Mouse (Mus musculus): ENCODE data around the gene Fam126b. TPM values are rescaled to one million over a fixed set of nuclear protein-coding genes. Genes with fewer than 3 reads are reported as not detected.
"Not testable (repeated sequence)": the region's sequence is repeated elsewhere in the genome, so short reads cannot be mapped to it uniquely, and the experiment has no call there.

Gene Fam126b
- 10 to 100 TPM in 1 of 2 experiments, 1 to 10 TPM in 1; 10.0 to 10.4 TPM for total RNA-seq (2021)
- long read RNA-seq, experiment 1, partial matches to known transcripts, result 0 of 1 reads
- long read RNA-seq, experiment 1, other reads (novel, unspliced or antisense), result 1 of 1 reads
- long read RNA-seq, experiment 2, full-length matches to known transcripts, result 2 of 3 reads
- long read RNA-seq, experiment 2, partial matches to known transcripts, result 0 of 3 reads
- long read RNA-seq, experiment 2, other reads (novel, unspliced or antisense), result 1 of 3 reads

DNA sequence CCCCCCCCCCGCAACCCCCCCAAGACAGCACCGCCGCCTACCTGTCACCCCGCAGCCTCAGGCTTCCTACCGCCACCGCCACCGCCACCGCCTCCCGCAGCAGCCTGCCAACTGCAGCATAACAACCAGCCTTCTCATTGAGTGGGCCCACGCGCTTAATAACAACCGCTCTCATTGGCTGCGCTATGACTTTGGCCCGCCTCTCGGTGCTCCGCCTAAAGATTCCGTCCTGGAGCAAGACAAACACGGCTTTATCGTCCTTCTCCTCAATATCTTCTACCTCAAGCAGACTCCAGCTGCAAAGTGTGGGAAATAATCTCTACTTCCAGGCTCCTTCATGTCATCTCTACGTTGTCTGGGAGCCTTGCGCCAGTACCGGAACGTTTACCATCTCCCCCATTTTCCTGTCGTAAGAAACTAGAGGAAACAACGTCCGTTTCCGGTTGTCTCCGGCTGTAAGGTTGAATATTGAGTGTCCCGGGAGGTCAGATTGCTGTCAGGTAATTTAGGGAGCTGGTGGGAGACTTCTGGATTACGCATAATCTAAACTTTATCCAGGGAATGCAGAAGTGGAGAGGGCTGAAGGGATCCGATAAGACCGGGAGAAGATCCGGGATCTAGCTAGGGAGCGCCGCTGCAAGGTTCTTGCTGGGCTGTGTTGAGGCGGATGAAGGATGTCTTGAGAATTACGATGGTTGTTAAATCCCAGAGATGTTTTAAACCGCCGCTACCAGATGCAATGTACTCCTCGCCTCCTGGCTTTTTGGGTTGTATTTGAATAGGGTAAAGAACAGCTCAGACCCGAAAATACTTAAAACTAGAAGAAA lies at the start of gene Fam126b, which contains the start of gene Ndufb3:
Fam126b (minus strand) TSS at position 153 of the 827 bp plus-strand sequence.
Ndufb3 (plus strand) TSS at position 214 of the 827 bp plus-strand sequence.
- DNase-seq, result peak; percentile 87 to 91
- intact Hi-C loops (cut with DNase I), result no loop called here

DNA sequence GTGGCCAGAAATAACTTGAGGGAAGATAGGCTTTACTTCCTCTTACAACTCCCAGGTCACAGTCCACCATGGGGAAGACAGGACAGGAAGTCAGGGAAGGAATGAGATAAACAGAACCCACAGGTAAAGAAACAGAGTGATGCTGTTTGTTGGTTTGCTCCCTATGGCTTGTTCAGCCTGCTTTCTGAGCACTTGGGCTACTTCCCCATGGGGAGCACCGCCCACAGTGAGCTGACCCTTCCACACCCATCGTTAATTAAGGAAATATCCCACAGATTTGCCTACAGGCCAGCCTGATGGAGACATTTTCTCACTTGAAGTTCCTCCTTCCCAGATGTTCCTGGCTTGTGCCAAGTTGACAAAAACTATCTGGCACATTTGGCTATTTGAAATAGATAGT lies 42.7 kb upstream of the Fam126b start:
- intact Hi-C loops (cut with DNase I); DNase-seq: not testable (repeated sequence)

DNA sequence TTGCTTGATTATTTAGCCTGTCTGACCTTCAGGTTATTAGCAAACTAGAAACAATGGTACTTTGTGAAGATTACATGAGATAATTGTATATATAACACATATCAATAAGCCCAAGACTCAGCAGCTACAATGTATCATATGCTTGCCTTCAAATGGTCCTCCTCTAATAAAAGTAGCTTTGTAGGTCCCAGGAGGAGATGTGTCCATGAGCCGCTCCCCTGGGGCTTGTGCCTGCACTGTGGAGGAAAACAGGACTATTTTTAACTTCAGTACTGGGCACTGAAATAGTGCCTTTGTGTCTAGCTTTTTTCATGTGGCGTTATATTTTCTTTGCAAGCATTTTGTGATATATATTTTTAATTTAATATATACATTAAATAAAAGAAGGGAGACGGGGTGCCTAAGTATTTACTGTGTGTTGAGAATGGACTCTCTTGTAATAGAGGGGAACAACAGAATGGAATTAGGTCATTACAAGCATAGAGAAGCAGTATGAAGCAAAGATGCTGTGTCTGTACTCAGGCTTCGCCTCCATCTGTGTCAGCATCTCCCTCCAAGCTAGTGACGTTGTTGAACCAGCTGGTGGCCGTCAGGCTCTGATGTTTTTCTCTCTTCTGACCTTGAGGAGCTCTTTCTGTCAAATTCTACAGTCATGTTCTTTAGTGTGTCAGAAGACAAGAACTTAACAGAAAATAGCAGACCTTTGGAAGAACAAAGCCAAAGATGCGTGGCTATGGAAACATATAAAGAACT lies 36.0 kb upstream of the Fam126b start:
- DNase-seq, result peak; percentile 13 to 24
- intact Hi-C loops (cut with DNase I), result no loop called here

DNA sequence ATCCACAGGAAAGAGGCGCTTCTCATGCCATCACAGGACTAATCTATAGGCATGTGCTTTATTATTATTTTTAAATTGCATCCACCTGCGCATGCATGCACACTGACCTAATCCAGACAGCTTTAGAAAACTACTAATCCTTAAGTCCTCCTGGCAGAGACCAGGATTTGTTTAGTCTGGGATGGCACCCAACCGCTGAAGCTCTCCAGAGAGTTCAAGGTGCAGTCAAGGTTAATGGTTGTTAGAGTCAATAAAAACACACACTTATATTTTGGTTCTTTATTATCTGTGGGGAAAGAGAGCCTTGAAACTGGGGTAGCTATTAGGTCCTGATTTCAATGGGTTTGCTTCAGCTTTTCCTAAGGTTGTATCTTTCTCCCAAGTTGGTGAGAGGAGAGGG lies 35.1 kb upstream of the Fam126b start:
- DNase-seq, result peak in 1 of 2 experiments; percentile 29
- intact Hi-C loops (cut with DNase I), result no loop called here

DNA sequence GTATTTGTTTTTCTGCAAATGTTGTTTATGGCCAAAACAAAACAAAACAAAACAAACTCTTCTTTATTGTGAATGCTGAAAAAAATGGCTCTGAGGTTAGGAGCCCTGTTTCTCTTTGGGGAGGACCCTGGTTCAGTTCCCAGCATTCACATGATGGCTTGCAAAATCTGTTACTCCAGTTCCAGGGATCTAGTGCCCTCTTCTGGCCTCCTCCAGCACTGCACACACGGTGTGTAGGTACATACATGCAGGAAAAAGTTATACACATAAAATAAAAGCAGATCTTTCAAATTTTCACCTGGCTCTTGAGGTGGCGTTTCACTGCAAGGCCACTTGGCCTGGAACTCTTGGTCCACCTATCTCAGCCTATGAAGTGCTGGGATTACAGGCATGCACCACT lies 32.6 kb upstream of the Fam126b start:
- intact Hi-C loops (cut with DNase I), result no loop called here

GRCm38 (mm10) chr1:58617978-58618668 lies 32.0 kb upstream of the Fam126b start:
- intact Hi-C loops (cut with DNase I), result no loop called here
- no peak for DNase-seq

More for the DNA sequence above, 32.6 kb upstream of the Fam126b start:
- no peak for DNase-seq

DNA sequence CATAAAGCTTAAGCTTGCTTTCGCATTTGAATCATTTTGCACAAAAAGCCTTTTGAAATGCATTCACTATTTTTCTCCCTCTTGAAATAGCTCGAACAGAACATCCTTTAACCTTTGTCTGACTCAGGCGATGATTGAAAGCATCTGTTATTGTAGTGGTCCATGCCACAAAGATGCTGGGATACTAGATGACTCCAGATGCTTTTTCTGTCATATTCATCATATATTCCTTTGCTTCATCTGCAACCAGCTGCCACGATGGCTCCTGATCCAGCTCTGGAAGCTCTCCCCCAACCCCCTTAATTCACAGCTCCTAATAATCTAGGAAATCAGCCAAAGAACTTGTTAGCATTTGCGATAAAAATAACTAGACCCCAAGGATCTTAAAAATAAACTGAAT lies 31.0 kb upstream of the Fam126b start:
- no peak for DNase-seq
- intact Hi-C loops (cut with DNase I), result no loop called here

- intact Hi-C loops (cut with DNase I), result no loop called here
- no peak for DNase-seq
Measured at GRCm38 (mm10) chr1:58616176-58616575, 30.1 kb upstream of the Fam126b start.

- no peak for DNase-seq
- intact Hi-C loops (cut with DNase I), result no loop called here
Measured at GRCm38 (mm10) chr1:58615146-58615545, 29.0 kb upstream of the Fam126b start.

DNA sequence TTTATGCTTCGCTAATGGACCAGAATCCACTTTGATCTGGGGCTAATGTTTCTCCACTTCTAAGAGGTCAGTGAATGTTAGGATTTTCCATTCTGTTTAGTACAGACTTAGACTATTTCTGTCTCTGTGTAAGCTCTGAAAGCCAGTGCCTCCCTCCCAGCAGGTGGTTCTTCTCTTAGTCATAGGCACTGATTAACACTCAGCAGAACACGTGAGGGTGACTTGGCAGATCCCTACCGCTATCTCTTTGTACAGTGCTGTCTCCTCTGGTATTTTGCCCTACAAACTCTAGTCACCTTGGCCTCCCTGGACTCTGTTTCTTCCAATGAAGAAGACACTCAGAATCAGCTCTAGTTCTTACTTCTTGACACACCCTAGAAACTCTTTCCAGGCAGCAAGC lies 28.3 kb upstream of the Fam126b start:
- peak; percentile 20 for DNase-seq
- intact Hi-C loops (cut with DNase I), result no loop called here

DNA sequence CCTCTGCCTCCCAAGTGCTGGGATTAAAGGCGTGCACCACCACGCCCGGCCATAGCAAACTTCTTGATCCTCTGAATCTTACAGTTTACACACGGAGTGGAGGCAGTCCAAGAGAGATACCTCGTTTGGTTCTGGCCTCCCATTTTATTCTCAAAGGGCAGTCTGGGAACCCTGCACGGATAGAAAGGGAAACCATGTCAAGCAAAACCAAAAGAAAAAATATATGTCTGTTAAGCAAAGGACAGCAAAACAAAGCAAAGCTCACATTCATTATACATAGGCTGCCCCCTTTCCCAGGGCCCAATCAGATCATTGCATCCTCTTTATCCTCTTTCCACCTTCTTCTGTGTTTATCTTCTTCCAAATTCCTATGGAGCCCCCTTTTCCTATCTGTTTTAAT lies 27.7 kb upstream of the Fam126b start:
- peak; percentile 5 to 13 for DNase-seq
- intact Hi-C loops (cut with DNase I), result no loop called here

DNA sequence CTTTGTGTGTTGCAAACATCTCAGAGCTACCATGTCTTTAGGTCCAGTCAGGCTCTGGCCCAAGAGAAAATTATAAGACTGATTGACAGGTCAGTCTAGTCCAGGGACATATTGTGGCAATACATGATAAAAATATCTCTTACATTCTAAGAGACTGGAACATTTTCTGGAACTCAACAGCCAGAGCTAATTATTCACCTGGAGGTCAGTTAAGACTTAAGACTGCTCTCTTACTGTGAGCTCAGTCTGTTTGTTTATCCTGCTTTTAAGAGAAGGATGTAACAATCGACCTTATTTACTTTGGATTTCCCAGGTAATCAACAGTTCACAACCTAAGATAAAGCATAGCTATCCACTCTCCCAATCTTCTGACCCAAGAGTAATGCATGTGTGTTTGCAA lies 24.5 kb upstream of the Fam126b start:
- no peak for DNase-seq
- intact Hi-C loops (cut with DNase I), result no loop called here

- intact Hi-C loops (cut with DNase I), result no loop called here
- DNase-seq, result no peak
Measured at GRCm38 (mm10) chr1:58610166-58610565, 24.0 kb upstream of the Fam126b start.

GRCm38 (mm10) chr1:58609591-58609990 lies 23.5 kb upstream of the Fam126b start:
- intact Hi-C loops (cut with DNase I); DNase-seq: not testable (repeated sequence)

DNA sequence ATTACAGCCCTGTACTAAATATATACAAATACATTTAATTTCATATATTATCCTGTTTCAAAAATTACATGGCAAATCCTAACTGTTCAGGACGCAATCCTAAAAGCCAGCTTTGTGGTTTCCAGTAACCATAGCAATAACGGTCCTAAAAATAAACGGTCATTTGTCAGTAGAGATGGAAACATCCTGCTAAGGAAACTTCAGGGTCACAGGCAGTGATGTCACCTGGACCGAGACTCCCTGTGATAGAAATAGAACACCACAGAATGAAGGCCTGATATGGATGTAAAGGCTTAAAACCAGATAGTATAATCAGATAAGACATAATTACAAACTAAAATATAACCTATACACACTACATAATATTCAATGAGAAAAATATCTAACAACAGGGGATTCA lies 17.6 kb upstream of the Fam126b start:
- DNase-seq, result no peak
- intact Hi-C loops (cut with DNase I), result no loop called here

DNA sequence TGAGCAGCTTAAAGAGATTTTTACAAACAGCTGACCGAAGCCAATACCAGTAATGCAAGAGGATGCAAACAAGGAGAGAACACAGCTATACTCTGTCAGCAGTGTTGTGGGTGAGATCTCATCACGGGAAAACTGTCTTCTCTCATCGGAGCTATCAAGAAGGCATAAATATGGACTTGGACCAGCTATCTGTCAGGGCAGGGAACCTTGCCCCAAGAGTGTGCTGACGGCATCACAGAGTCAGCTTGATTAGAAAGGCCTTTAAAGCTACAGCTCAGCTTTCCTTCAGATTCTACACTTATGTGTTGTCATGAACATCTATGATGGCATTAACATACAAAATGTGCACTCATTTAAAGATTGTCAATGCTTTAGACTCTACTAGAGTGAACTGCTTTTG lies 16.6 kb upstream of the Fam126b start:
- intact Hi-C loops (cut with DNase I), result no loop called here
- no peak for DNase-seq

DNA sequence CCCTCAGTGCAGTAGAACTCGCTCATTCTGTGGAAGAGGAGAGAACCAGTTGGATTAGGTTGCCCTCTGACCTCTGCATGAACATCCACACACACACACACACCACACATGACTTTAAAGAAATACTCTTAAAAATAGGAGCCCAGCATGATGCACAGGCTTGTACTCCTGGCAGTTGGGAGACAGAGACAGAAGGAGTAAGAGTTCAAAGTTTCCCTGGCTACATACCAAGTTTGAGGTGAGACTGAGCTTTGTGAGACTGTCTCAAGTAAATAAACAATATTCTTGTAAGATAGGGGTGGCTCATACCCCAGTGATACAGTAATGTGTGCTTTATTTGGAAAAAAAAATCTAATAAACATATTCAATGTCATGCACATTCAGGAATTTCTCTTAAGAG lies 1.4 kb upstream of the Fam126b start:
- DNase-seq, result no peak
- intact Hi-C loops (cut with DNase I), result no loop called here

DNA sequence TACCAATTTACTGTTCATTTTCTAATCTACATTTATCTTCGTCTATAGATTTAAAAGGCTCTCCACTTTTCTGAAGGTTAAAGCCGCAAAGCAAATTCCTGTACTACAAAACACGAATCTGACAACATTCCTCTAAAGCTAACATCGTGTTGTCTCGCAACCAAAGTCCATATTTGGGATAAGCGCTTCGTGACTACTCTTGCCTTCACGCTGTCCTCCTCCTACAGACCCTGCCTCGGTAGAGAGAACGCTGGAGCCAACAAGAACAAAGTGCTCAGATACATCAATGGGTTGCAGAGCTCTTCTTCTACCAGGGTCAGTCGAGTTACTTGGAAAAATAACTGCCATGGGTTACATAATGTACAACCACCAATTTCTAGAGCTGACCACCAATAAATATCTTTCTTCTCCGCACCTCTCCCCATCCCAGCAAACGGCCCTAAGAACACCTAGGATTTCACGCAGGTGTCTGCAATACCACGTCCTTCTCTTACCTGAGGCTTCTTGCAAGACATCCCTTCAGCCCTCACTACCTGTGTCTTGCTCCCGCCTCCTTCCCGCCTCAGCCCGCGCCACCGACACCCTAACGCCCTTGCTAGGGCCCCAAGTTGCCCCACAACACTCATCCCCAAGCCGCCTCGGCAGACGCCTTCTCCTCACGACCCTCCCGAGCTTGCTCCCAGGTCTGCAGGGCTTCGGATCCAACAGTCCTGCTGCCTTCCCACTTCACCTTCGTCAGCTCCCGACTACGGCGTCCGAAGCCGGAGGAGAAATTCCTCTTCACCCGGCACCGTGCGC lies 551 bp downstream of the Fam126b start:
- intact Hi-C loops (cut with DNase I), result no loop called here
- DNase-seq, result no peak

GRCm38 (mm10) chr1:58584271-58584670 lies 1.9 kb downstream of the Fam126b start:
- intact Hi-C loops (cut with DNase I), result no loop called here
- no peak for DNase-seq

- intact Hi-C loops (cut with DNase I), result no loop called here
- no peak for DNase-seq
Measured at GRCm38 (mm10) chr1:58582611-58583010, 3.5 kb downstream of the Fam126b start.
